Mouse (Mus musculus) brain, embryonic 14.5 days (tissue): ENCODE results near the gene Klhl20. TPM values are rescaled to one million over a fixed set of nuclear protein-coding genes. Genes with fewer than 3 reads are reported as not detected.
"Not testable (repeated sequence)": the region's sequence is repeated elsewhere in the genome, so short reads cannot be mapped to it uniquely, and the experiment has no call there.

Experiments used
- DNase-seq: peaks from one replicate; pipeline ENCODE4 v3.0.0-alpha.2; 2011; ENCODE audit warnings: low read depth
- CTCF ChIP-seq: fragments of 200-500 bp; IDR thresholded peaks from 2 replicates; pipeline ENCODE4 v1.5.1; 2012; ENCODE audit warnings: inconsistent platforms, mild to moderate bottlenecking, moderate library complexity, borderline replicate concordance; ENCODE audit not compliant: insufficient read depth, insufficient read length; ENCODE audit errors: extremely low read depth
- POLR2A ChIP-seq: fragments of 200-500 bp; IDR thresholded peaks from 2 replicates; pipeline ENCODE4 v1.6.1; 2012; ENCODE audit warnings: mild to moderate bottlenecking, inconsistent platforms, borderline replicate concordance; ENCODE audit not compliant: poor library complexity, insufficient read depth, insufficient read length, severe bottlenecking; ENCODE audit errors: extremely low read depth
- polyA plus RNA-seq: library from polyadenylated mRNA; depleted of rRNA; stranded (reverse); fragments of >200 nt; gene quantifications from 2 replicates; pipeline ENCODE4 v1.2.3, GENCODE M21; 2012; rRNA removed

Gene Klhl20
- 19.0 and 20.3 TPM in 2 replicates for polyA plus RNA-seq

- no peak for TF ChIP-seq CTCF
- peak; percentile 83; the same call in 1 of the 2 replicates for TF ChIP-seq POLR2A
- DNase-seq, result peak; percentile 99
Observed at GRCm38 (mm10) chr1:161130726-161131664, at the start of gene Klhl20. Klhl20 (minus strand) TSS chr1:161131511.

GRCm38 (mm10) chr1:161180674-161181073, 49.4 kb upstream of the Klhl20 start:
- TF ChIP-seq POLR2A (no peak), CTCF (peak; percentile 63; the same call in 1 of the 2 replicates)
- peak; percentile 47 for DNase-seq

GRCm38 (mm10) chr1:161170651-161171050, 39.3 kb upstream of the Klhl20 start:
- TF ChIP-seq CTCF (peak; percentile 58; the same call in 1 of the 2 replicates), POLR2A (no peak)
- peak; percentile 88 for DNase-seq

GRCm38 (mm10) chr1:161160266-161160665, 29.0 kb upstream of the Klhl20 start:
- no peak for TF ChIP-seq POLR2A
- no peak for TF ChIP-seq CTCF
- DNase-seq, result no peak

- no peak for DNase-seq
- no peak for TF ChIP-seq POLR2A
Observed at GRCm38 (mm10) chr1:161159214-161159613, 27.9 kb upstream of the Klhl20 start, which contains the start of gene Tex50. Tex50 (minus strand) TSS chr1:161159314.

GRCm38 (mm10) chr1:161156546-161156945, 25.2 kb upstream of the Klhl20 start:
- DNase-seq, result no peak
- TF ChIP-seq CTCF (no peak), POLR2A (no peak)

GRCm38 (mm10) chr1:161151098-161151497, 19.8 kb upstream of the Klhl20 start:
- peak; percentile 39 for DNase-seq
- TF ChIP-seq POLR2A (no peak), CTCF (no peak)

GRCm38 (mm10) chr1:161147888-161148287, 16.6 kb upstream of the Klhl20 start:
- no peak for DNase-seq
- TF ChIP-seq POLR2A, result no peak
- TF ChIP-seq CTCF, result no peak

- DNase-seq, result not testable (repeated sequence)
Observed at GRCm38 (mm10) chr1:161145611-161146010, 14.3 kb upstream of the Klhl20 start.

- TF ChIP-seq POLR2A (no peak), CTCF (no peak)
- DNase-seq, result no peak
Observed at GRCm38 (mm10) chr1:161143216-161143615, 11.9 kb upstream of the Klhl20 start.

GRCm38 (mm10) chr1:161142531-161143159, 11.3 kb upstream of the Klhl20 start, which contains the start of gene Ankrd45:
Ankrd45 (plus strand) TSS chr1:161142691.
- peak; percentile 79 for DNase-seq
- no peak for TF ChIP-seq POLR2A
- no peak for TF ChIP-seq CTCF
